Mouse (Mus musculus) hindbrain, postnatal 0 days (tissue): Measurements from ENCODE around the gene Arid3a. TPM values are rescaled to one million over a fixed set of nuclear protein-coding genes. Genes with fewer than 3 reads are reported as not detected.

Source experiments
- ATAC-seq: fragments of 200-750 bp; cut with Nextera tagmentation; 2 replicates; pipeline ENCODE4 v1.8.0; 2017; ENCODE audit warnings: mild to moderate bottlenecking, moderate TSS enrichment, moderate library complexity
- DNase-seq: peaks from one replicate; pipeline ENCODE4 v3.0.0-alpha.2; 2015; ENCODE audit warnings: low spot score
- H3K27ac ChIP-seq: fragments of 300-500 bp; sonication (generic); 2 replicates; pipeline ENCODE4 v1.5.1; 2014; ENCODE audit warnings: mild to moderate bottlenecking
- H3K27me3 ChIP-seq: fragments of 300-500 bp; sonication (generic); 2 replicates; pipeline ENCODE4 v1.6.1; 2014; ENCODE audit warnings: low read length, mixed read lengths; ENCODE audit not compliant: insufficient read depth
- H3K36me3 ChIP-seq: fragments of 300-500 bp; sonication (generic); 2 replicates; pipeline ENCODE4 v1.6.1; 2014; ENCODE audit warnings: low read length, mixed read lengths; ENCODE audit not compliant: insufficient read depth
- H3K4me1 ChIP-seq: fragments of 300-500 bp; sonication (generic); 2 replicates; pipeline ENCODE4 v1.6.1; 2014; ENCODE audit warnings: antibody characterized with exemption, low read length, mixed read lengths; ENCODE audit not compliant: insufficient read depth
- H3K4me2 ChIP-seq: fragments of 300-500 bp; sonication (generic); 2 replicates; pipeline ENCODE4 v1.6.1; 2014; ENCODE audit warnings: low read depth, mild to moderate bottlenecking, low read length, moderate library complexity, mixed read lengths
- H3K4me3 ChIP-seq: fragments of 300-500 bp; sonication (generic); 2 replicates; pipeline ENCODE4 v1.5.1; 2014; ENCODE audit warnings: low read length
- H3K9ac ChIP-seq: fragments of 300-500 bp; sonication (generic); replicated peaks from 2 replicates; pipeline ENCODE4 v1.6.1; 2014; ENCODE audit warnings: mild to moderate bottlenecking, low read length, moderate library complexity, mixed read lengths
- H3K9me3 ChIP-seq: fragments of 300-500 bp; sonication (generic); 2 replicates; pipeline ENCODE4 v1.6.1; 2016; ENCODE audit warnings: low read length, mixed read lengths
- CTCF ChIP-seq: IDR thresholded peaks from 2 replicates; pipeline ENCODE4 v1.5.1; 2016; ENCODE audit warnings: antibody characterized with exemption, control low read depth, low read depth
- WGBS: fragments of 180-500 bp; shearing (Covaris S2); extraction: QIAGEN DNeasy Blood & Tissue Kit; methylation state at CpG from one replicate; pipeline ENCODE4 v1.1.7; 2014; 5-methylcytosine and 5-hydroxymethylcytosine counted together
- polyA plus RNA-seq: library from polyadenylated mRNA; unstranded; fragments of >200 nt; fragmentation: Nextera tagmentation; extraction: Ambion mirVana; gene quantifications from 2 replicates; pipeline ENCODE4 v1.2.1, GENCODE M21; 2015
- total RNA-seq: library from RNA; depleted of rRNA; stranded (reverse); fragments of >200 nt; gene quantifications from 2 replicates; pipeline ENCODE4 v1.2.3, GENCODE M21; 2014

Gene Arid3a
- total and polyA plus RNA-seq, 2 experiments from 2014 or later = 2.6 to 10.1 TPM

- no peaks in the 10 kb centered on the region for H3K9me3 ChIP-seq
- H3K27me3 ChIP-seq = no peaks in the 10 kb centered on the region
- H3K27ac ChIP-seq = 0 out of 2 replicates have a peak overlapping the region, but pooled peaks have one; percentile 48
- H3K4me3 ChIP-seq = no peak overlapping the region
- H3K9ac ChIP-seq = no peak overlapping the region
- no peak overlapping the region for H3K4me2 ChIP-seq
- ATAC-seq (no peak), DNase-seq (no peak)
- WGBS = 79% methylated on average over 16 of the region's 16 CpGs
- peaks cover 10% of the 10 kb centered on the region for H3K4me1 ChIP-seq
- H3K36me3 ChIP-seq = no peaks in the 10 kb centered on the region
- no peak for TF ChIP-seq CTCF
Observed at GRCm38 (mm10) chr10:79934794-79935569, 8.1 kb downstream of the Arid3a start.

GRCm38 (mm10) chr10:79936284-79936910 is 9.6 kb downstream of the Arid3a start:
- H3K9ac ChIP-seq = no peak overlapping the region
- ATAC-seq (no peak), DNase-seq (no peak)
- H3K36me3 ChIP-seq = no peaks in the 10 kb centered on the region
- TF ChIP-seq CTCF = no peak
- no peaks in the 10 kb centered on the region for H3K27me3 ChIP-seq
- H3K27ac ChIP-seq = no peak overlapping the region; the same call in 1 of the 2 replicates
- H3K4me2 ChIP-seq = no peak overlapping the region
- peaks cover 10% of the 10 kb centered on the region for H3K4me1 ChIP-seq
- no peaks in the 10 kb centered on the region for H3K9me3 ChIP-seq
- no peak overlapping the region for H3K4me3 ChIP-seq
- WGBS = 50% methylated on average over 10 of the region's 10 CpGs

- H3K36me3 ChIP-seq = no peaks in the 10 kb centered on the region
- 31% methylated on average over 27 of the region's 27 CpGs for WGBS
- H3K9ac ChIP-seq = 0 out of 2 replicates have a peak overlapping the region, but pooled peaks have one; percentile 22
- no peak overlapping the region; the same call in 1 of the 2 replicates for H3K27ac ChIP-seq
- no peak for TF ChIP-seq CTCF
- H3K4me3 ChIP-seq = no peak overlapping the region
- peak; percentile 42 for DNase-seq
- no peaks in the 10 kb centered on the region for H3K27me3 ChIP-seq
- H3K4me1 ChIP-seq = peaks cover 10% of the 10 kb centered on the region
- no peaks in the 10 kb centered on the region for H3K9me3 ChIP-seq
- ATAC-seq = no peak
- H3K4me2 ChIP-seq = peak overlapping the region; percentile 39
Observed at GRCm38 (mm10) chr10:79936911-79937441, 10.1 kb downstream of the Arid3a start.

- Histone ChIP-seq H3K9me3 (no peaks in the 10 kb centered on the region), H3K27ac (no peak overlapping the region), H3K4me3 (no peak overlapping the region), H3K4me1 (peaks cover 5% of the 10 kb centered on the region), H3K4me2 (no peak overlapping the region), H3K9ac (no peak overlapping the region), H3K36me3 (no peaks in the 10 kb centered on the region), H3K27me3 (no peaks in the 10 kb centered on the region)
- no peak for TF ChIP-seq CTCF
- no peak for DNase-seq
- 39% methylated on average over 11 of the region's 11 CpGs for WGBS
- no peak for ATAC-seq
Observed at GRCm38 (mm10) chr10:79937775-79938526, 11.1 kb downstream of the Arid3a start.

- no peak for DNase-seq
- ATAC-seq = no peak
- Histone ChIP-seq H3K9ac (no peak overlapping the region), H3K27ac (no peak overlapping the region), H3K36me3 (no peaks in the 10 kb centered on the region), H3K27me3 (no peaks in the 10 kb centered on the region), H3K4me2 (no peak overlapping the region), H3K9me3 (no peaks in the 10 kb centered on the region), H3K4me1 (peaks cover 4% of the 10 kb centered on the region), H3K4me3 (no peak overlapping the region)
- no peak for TF ChIP-seq CTCF
- WGBS = 72% methylated on average over 7 of the region's 7 CpGs
Observed at GRCm38 (mm10) chr10:79940749-79941148, 13.9 kb downstream of the Arid3a start.

- H3K36me3 ChIP-seq = no peaks in the 10 kb centered on the region
- H3K9ac ChIP-seq = no peak overlapping the region
- no peak overlapping the region for H3K4me2 ChIP-seq
- H3K9me3 ChIP-seq = no peaks in the 10 kb centered on the region
- TF ChIP-seq CTCF = no peak
- H3K27me3 ChIP-seq = no peaks in the 10 kb centered on the region
- no peak overlapping the region for H3K27ac ChIP-seq
- no peak for ATAC-seq
- no peak for DNase-seq
- WGBS = 93% methylated on average over 1 of the region's 1 CpGs
- H3K4me1 ChIP-seq = no peaks in the 10 kb centered on the region
- H3K4me3 ChIP-seq = no peak overlapping the region
Observed at GRCm38 (mm10) chr10:79942988-79943387, 16.1 kb downstream of the Arid3a start.
